ENCODE assay signal across 8 mouse cellular contexts in genomic region chr13:48262451-48262969, GRCm38 (mm10). TPM values are rescaled to one million over a fixed set of nuclear protein-coding genes. Genes with fewer than 3 reads are reported as not detected.
DNase-seq lines count a peak whose midpoint lies in the region; ATAC-seq and TF ChIP-seq lines count a peak whose summit lies in the region.

No protein-coding gene starts in this region.

- no peak for ATAC-seq in embryonic facial prominence, embryonic 14.5 days (ENCODE audit: low read depth)
- no peak for ATAC-seq in midbrain, embryonic 11.5 days (ENCODE audit: low FRiP score)
- ATAC-seq in stomach, postnatal 0 days (ENCODE audit: low FRiP score, low TSS enrichment), result no peak

- H3K4me2 ChIP-seq in embryonic facial prominence, embryonic 14.5 days (ENCODE audit: low read depth, low read length), result peak overlapping the region; percentile 91
- H3K4me2 ChIP-seq in midbrain, embryonic 11.5 days, result peak overlapping the region; percentile 96
- peak overlapping the region; percentile 80 for H3K4me2 ChIP-seq in stomach, postnatal 0 days (replicated peaks; ENCODE audit: low read depth)

- no peak for TF ChIP-seq CTCF in E14TG2a.4 (conservative IDR thresholded peaks at IDR 0.05; ENCODE audit: low read length)
- no peak for TF ChIP-seq CTCF in stomach, postnatal 0 days (IDR thresholded peaks at IDR 0.05; ENCODE audit: low read depth)

- under 1% methylated on average over 20 of the region's 25 CpGs for WGBS in embryonic facial prominence, embryonic 14.5 days
- 0% methylated on average over 25 of the region's 25 CpGs for WGBS in midbrain, embryonic 11.5 days
- whole genome bisulfite sequencing in stomach, postnatal 0 days, result under 1% methylated on average over 24 of the region's 25 CpGs

- intact Hi-C loops in left cerebral cortex, postnatal 36 days (cut with DNase I), result loop anchor here (5.0 to 10.0 kb wide), 4 partner anchors 35 to 595 kb away; no protein-coding TSS in a partner anchor

- peak overlapping the region; percentile 86 for H3K4me3 ChIP-seq in E14TG2a.4 (replicated peaks; ENCODE audit: low read length)
- peak overlapping the region; percentile 83 for H3K4me3 ChIP-seq in embryonic facial prominence, embryonic 14.5 days (ENCODE audit: low read depth, low read length)
- H3K4me3 ChIP-seq in midbrain, embryonic 11.5 days (ENCODE audit: low read depth, low read length), result peak overlapping the region; percentile 89
- H3K4me3 ChIP-seq in stomach, postnatal 0 days (ENCODE audit: low read depth, low read length), result peak overlapping the region; percentile 72

- peak overlapping the region; percentile 93; the same call in 1 of the 2 replicates for H3K27ac ChIP-seq in embryonic facial prominence, embryonic 14.5 days (replicated peaks; ENCODE audit: low read depth, low read length)
- H3K27ac ChIP-seq in midbrain, embryonic 11.5 days (ENCODE audit: low read depth, low read length), result peak overlapping the region; percentile 80
- H3K27ac ChIP-seq in stomach, postnatal 0 days (replicated peaks), result peak overlapping the region; percentile 93; the same call in 1 of the 2 replicates

- peak; percentile 25 for DNase-seq in adrenal gland, postnatal 10 days
- DNase-seq in embryonic facial prominence, embryonic 14.5 days (ENCODE audit: low spot score), result peak; percentile 61
- peak; percentile 16 for DNase-seq in heart, postnatal 4 days
- peak; percentile 11 to 20 for DNase-seq in left cerebral cortex, postnatal 36 days (ENCODE audit: low spot score in 2 of 2)
- DNase-seq in midbrain, embryonic 11.5 days (ENCODE audit: low spot score, missing footprints), result peak; percentile 94
- DNase-seq in stomach, postnatal 0 days (ENCODE audit: low spot score), result peak; percentile 64
- no peak for DNase-seq in thymus, adult 18-20 months

- peak overlapping the region; percentile 86 for H3K9ac ChIP-seq in embryonic facial prominence, embryonic 14.5 days (ENCODE audit: low read depth, low read length)
- H3K9ac ChIP-seq in midbrain, embryonic 11.5 days (ENCODE audit: low read length), result peak overlapping the region; percentile 93
- peak overlapping the region; percentile 85 for H3K9ac ChIP-seq in stomach, postnatal 0 days (ENCODE audit: low read length)

- no peaks in the 10 kb centered on the region for H3K36me3 ChIP-seq in E14TG2a.4 (ENCODE audit: insufficient read depth, low read length)
- no peaks in the 10 kb centered on the region for H3K36me3 ChIP-seq in embryonic facial prominence, embryonic 14.5 days (ENCODE audit: control insufficient read depth, insufficient read depth, low read length)
- no peaks in the 10 kb centered on the region for H3K36me3 ChIP-seq in midbrain, embryonic 11.5 days (ENCODE audit: control insufficient read depth, insufficient read depth, low read length)
- H3K36me3 ChIP-seq in stomach, postnatal 0 days (ENCODE audit: control insufficient read depth, insufficient read depth, low read length), result no peaks in the 10 kb centered on the region

- TF ChIP-seq EP300 in stomach, postnatal 0 days (optimal IDR thresholded peaks at IDR 0.05), result no peak

- peaks cover 27% of the 10 kb centered on the region for H3K4me1 ChIP-seq in E14TG2a.4 (replicated peaks; ENCODE audit: low read depth, low read length)
- peaks cover 3% of the 10 kb centered on the region; the same call in 1 of the 2 replicates for H3K4me1 ChIP-seq in embryonic facial prominence, embryonic 14.5 days (ENCODE audit: control insufficient read depth, insufficient read depth, low read length)
- peaks cover 15% of the 10 kb centered on the region for H3K4me1 ChIP-seq in midbrain, embryonic 11.5 days (ENCODE audit: control insufficient read depth, insufficient read depth, low read length)
- H3K4me1 ChIP-seq in stomach, postnatal 0 days (replicated peaks; ENCODE audit: control insufficient read depth, insufficient read depth), result no peaks in the 10 kb centered on the region

- H3K27me3 ChIP-seq in E14TG2a.4 (ENCODE audit: insufficient read depth, low read length), result peaks cover 40% of the 10 kb centered on the region
- no peaks in the 10 kb centered on the region for H3K27me3 ChIP-seq in embryonic facial prominence, embryonic 14.5 days (replicated peaks; ENCODE audit: control insufficient read depth, insufficient read depth, low read length)
- no peaks in the 10 kb centered on the region; the same call in 1 of the 2 replicates for H3K27me3 ChIP-seq in midbrain, embryonic 11.5 days (ENCODE audit: control insufficient read depth, insufficient read depth, low read length)
- no peaks in the 10 kb centered on the region for H3K27me3 ChIP-seq in stomach, postnatal 0 days (ENCODE audit: control insufficient read depth, insufficient read depth, low read length)

- no peaks in the 10 kb centered on the region for H3K9me3 ChIP-seq in E14TG2a.4 (ENCODE audit: low read length)
- no peaks in the 10 kb centered on the region for H3K9me3 ChIP-seq in embryonic facial prominence, embryonic 14.5 days (ENCODE audit: control insufficient read depth, low read length)
- no peaks in the 10 kb centered on the region for H3K9me3 ChIP-seq in midbrain, embryonic 11.5 days (ENCODE audit: control insufficient read depth, low read length)
- no peaks in the 10 kb centered on the region for H3K9me3 ChIP-seq in stomach, postnatal 0 days (ENCODE audit: control insufficient read depth, low read length)

RNA-seq across cellular contexts. Expression of gene Id4, which starts 1.5 kb away (rescaled TPM):
- total RNA-seq in adrenal gland, postnatal 10 days (2021), result 1 to 10 TPM; 5.0 to 5.3 TPM
- polyA plus RNA-seq in embryonic facial prominence, embryonic 14.5 days (2014; fragmentation: Nextera tagmentation; extraction: Ambion mirVana), result 11.8 and 13.0 TPM in 2 replicates
- total RNA-seq in heart, postnatal 4 days (2021), result 1 to 10 TPM; 3.2 to 3.7 TPM
- total RNA-seq in left cerebral cortex, postnatal 36 days (2021), result 10 to 100 TPM; 41.7 to 44.6 TPM
- 56.4 and 61.4 TPM in 2 replicates for polyA plus RNA-seq in midbrain, embryonic 11.5 days (2014; fragmentation: Nextera tagmentation; extraction: Ambion mirVana)
- polyA plus RNA-seq in stomach, postnatal 0 days (2015; fragmentation: Nextera tagmentation; extraction: Ambion mirVana), result 15.4 and 20.3 TPM in 2 replicates

Comparison
In these comparisons a context has a peak if more than half of its experiments do, and no peak if none do; other contexts are left out.
1. DNase-seq: peak in adrenal gland, postnatal 10 days (single experiment), embryonic facial prominence, embryonic 14.5 days (single experiment), heart, postnatal 4 days (single experiment), left cerebral cortex, postnatal 36 days (2 of 2), midbrain, embryonic 11.5 days (single experiment) and stomach, postnatal 0 days (single experiment); none in thymus, adult 18-20 months (0 of 2).
2. RNA of gene Id4, which starts 1.5 kb away (total RNA-seq): 41.7 to 44.6 TPM in left cerebral cortex, postnatal 36 days; 5.0 to 5.3 TPM in adrenal gland, postnatal 10 days and 3.2 to 3.7 TPM in heart, postnatal 4 days; every median in the first group is over 4 times any median in the second.
3. Peak in every context shown above with its lines, with median percentiles within 50 percentile points of each other: H3K4me3 ChIP-seq, H3K27ac ChIP-seq, H3K4me2 ChIP-seq and H3K9ac ChIP-seq.